Comparison of ENCODE assay signal across 10 mouse cellular contexts in the genomic region with DNA sequence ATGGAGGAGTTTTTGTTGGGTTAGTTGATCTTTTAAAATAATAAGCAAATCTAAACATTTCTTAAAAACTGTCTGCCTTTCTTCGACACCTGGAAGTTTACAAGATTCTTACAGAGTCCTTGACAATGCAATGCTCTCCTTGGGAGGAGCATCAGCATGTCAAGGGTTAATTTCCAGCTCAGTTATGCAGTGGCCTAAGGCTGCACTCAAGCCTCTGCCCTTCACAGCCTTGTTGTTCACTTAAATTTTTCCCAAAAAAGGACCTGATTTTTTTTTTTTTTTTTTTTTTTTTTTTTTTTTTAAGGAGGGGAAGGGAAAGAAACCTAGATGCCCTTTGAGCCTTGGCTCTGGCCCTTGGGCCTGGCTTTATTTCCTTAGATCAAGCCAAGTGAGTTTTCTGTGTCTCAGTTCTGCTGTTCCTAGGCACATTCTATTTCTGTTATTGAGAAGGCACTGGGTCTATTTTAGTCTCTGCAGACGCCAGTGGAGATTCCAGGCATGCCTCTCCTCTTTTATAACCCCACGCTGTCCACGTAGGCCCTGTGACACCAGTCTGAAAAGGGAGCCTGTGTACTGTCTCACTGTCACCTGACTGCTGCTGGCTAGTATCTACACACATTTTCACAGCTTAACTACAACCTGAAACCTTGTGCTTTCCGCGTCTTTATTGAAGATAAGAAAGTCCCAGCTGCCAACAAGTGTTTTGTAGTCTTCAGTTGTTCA. TPM values are rescaled to one million over a fixed set of nuclear protein-coding genes. Genes with fewer than 3 reads are reported as not detected.
DNase-seq lines count a peak whose midpoint lies in the region; ATAC-seq and TF ChIP-seq lines count a peak whose summit lies in the region.
"Had no signal": no experiment of that assay in that cellular context is flagged by ENCODE, and none has a peak within 500 bp of the region (broad histone marks: within the 10 kb centered on the region; RNA-seq: fewer than 3 reads in every experiment).

No protein-coding gene starts in this region.

- H3K9me3 ChIP-seq in embryonic facial prominence, embryonic 13.5 days: no peaks in the 10 kb centered on the region
- H3K9me3 ChIP-seq in lung, postnatal 0 days (ENCODE audit: low read length): no peaks in the 10 kb centered on the region
- no peaks in the 10 kb centered on the region for H3K9me3 ChIP-seq in forebrain, embryonic 10.5 days
- no peaks in the 10 kb centered on the region for H3K9me3 ChIP-seq in hindbrain, embryonic 14.5 days (ENCODE audit: control insufficient read depth, low read length)
- H3K9me3 ChIP-seq: hindbrain, embryonic 13.5 days; megakaryocyte, embryonic 14.5 days had no signal

- ATAC-seq in embryonic facial prominence, embryonic 13.5 days (ENCODE audit: insufficient number of reproducible peaks, insufficient read depth, low FRiP score, low TSS enrichment, low read depth): no peak
- peak; percentile 32 for ATAC-seq in lung, postnatal 0 days
- no peak for ATAC-seq in hindbrain, embryonic 14.5 days (ENCODE audit: low FRiP score)

- DNase-seq in frontal cortex, adult 2 months (ENCODE audit: extremely low spot score in 1 of 2, low spot score in 1 of 2): peak; percentile 33 to 42
- DNase-seq in frontal cortex, postnatal 25 days (ENCODE audit: low spot score in 2 of 2): no peak
- DNase-seq in heart, postnatal 25 days (ENCODE audit: low spot score): peak; percentile 42
- peak; percentile 72 for DNase-seq in lung, postnatal 0 days (ENCODE audit: low spot score)
- no peak for DNase-seq in forebrain, embryonic 10.5 days (ENCODE audit: extremely low spot score, low spot score)
- DNase-seq in hindbrain, embryonic 14.5 days (ENCODE audit: low spot score): no peak
- DNase-seq in thymus, postnatal 4 days: no peak

- no peak overlapping the region for H3K9ac ChIP-seq in embryonic facial prominence, embryonic 13.5 days
- H3K9ac ChIP-seq in lung, postnatal 0 days (replicated peaks; ENCODE audit: low read depth): no peak overlapping the region
- no peak overlapping the region for H3K9ac ChIP-seq in hindbrain, embryonic 14.5 days
- H3K9ac ChIP-seq: hindbrain, embryonic 13.5 days had no signal

- 0 out of 2 replicates have a peak overlapping the region, but pooled peaks have one; percentile 28 for H3K27ac ChIP-seq in embryonic facial prominence, embryonic 13.5 days
- H3K27ac ChIP-seq in lung, postnatal 0 days (ENCODE audit: low read length): peak overlapping the region; percentile 38
- no peak overlapping the region for H3K27ac ChIP-seq in forebrain, embryonic 10.5 days
- H3K27ac ChIP-seq in hindbrain, embryonic 14.5 days: no peak overlapping the region
- H3K27ac ChIP-seq: hindbrain, embryonic 13.5 days had no signal

- H3K4me2 ChIP-seq in embryonic facial prominence, embryonic 13.5 days: no peak overlapping the region
- H3K4me2 ChIP-seq in lung, postnatal 0 days (replicated peaks; ENCODE audit: low read depth, low read length): no peak overlapping the region
- no peak overlapping the region for H3K4me2 ChIP-seq in hindbrain, embryonic 14.5 days (replicated peaks)
- H3K4me2 ChIP-seq: hindbrain, embryonic 13.5 days had no signal

- peak; percentile 30; the same call in 1 of the 2 replicates for TF ChIP-seq EP300 in lung, postnatal 0 days (IDR thresholded peaks at IDR 0.05)

- TF ChIP-seq CTCF in lung, postnatal 0 days (IDR thresholded peaks at IDR 0.05): no peak

- H3K27me3 ChIP-seq in embryonic facial prominence, embryonic 13.5 days: no peaks in the 10 kb centered on the region
- H3K27me3 ChIP-seq in lung, postnatal 0 days (replicated peaks; ENCODE audit: insufficient read depth, low read length): no peaks in the 10 kb centered on the region
- no peaks in the 10 kb centered on the region for H3K27me3 ChIP-seq in forebrain, embryonic 10.5 days (ENCODE audit: poor library complexity, severe bottlenecking)
- no peaks in the 10 kb centered on the region for H3K27me3 ChIP-seq in hindbrain, embryonic 14.5 days (ENCODE audit: control insufficient read depth, insufficient read depth, low read length)
- H3K27me3 ChIP-seq: hindbrain, embryonic 13.5 days; megakaryocyte, embryonic 14.5 days had no signal

- 44% methylated on average over 6 of the region's 6 CpGs for WGBS in embryonic facial prominence, embryonic 13.5 days
- 24% methylated on average over 6 of the region's 6 CpGs for WGBS in lung, postnatal 0 days
- WGBS in forebrain, embryonic 10.5 days: 68% methylated on average over 6 of the region's 6 CpGs
- 66% methylated on average over 6 of the region's 6 CpGs for WGBS in hindbrain, embryonic 14.5 days

- intact Hi-C loops in heart, postnatal 25 days (cut with DNase I): loop anchor here (2.0 kb wide), 1 partner anchor 39 kb away; no protein-coding TSS in a partner anchor

- H3K4me3 ChIP-seq in embryonic facial prominence, embryonic 13.5 days: no peak overlapping the region
- no peak overlapping the region for H3K4me3 ChIP-seq in lung, postnatal 0 days (ENCODE audit: low read depth, low read length)
- no peak overlapping the region for H3K4me3 ChIP-seq in forebrain, embryonic 10.5 days
- no peak overlapping the region for H3K4me3 ChIP-seq in hindbrain, embryonic 14.5 days (replicated peaks; ENCODE audit: low read length)
- H3K4me3 ChIP-seq: hindbrain, embryonic 13.5 days; megakaryocyte, embryonic 14.5 days had no signal

- peaks cover 22% of the 10 kb centered on the region for H3K4me1 ChIP-seq in embryonic facial prominence, embryonic 13.5 days
- peaks cover 7% of the 10 kb centered on the region; the same call in 1 of the 2 replicates for H3K4me1 ChIP-seq in lung, postnatal 0 days (ENCODE audit: insufficient read depth, low read depth, low read length)
- no peaks in the 10 kb centered on the region for H3K4me1 ChIP-seq in forebrain, embryonic 10.5 days
- no peaks in the 10 kb centered on the region for H3K4me1 ChIP-seq in hindbrain, embryonic 14.5 days (replicated peaks; ENCODE audit: control insufficient read depth, insufficient read depth, low read length)
- H3K4me1 ChIP-seq: hindbrain, embryonic 13.5 days had no signal

- H3K36me3 ChIP-seq in embryonic facial prominence, embryonic 13.5 days: peaks cover 20% of the 10 kb centered on the region
- no peaks in the 10 kb centered on the region for H3K36me3 ChIP-seq in lung, postnatal 0 days (ENCODE audit: insufficient read depth, low read length)
- H3K36me3 ChIP-seq in forebrain, embryonic 10.5 days (replicated peaks): peaks cover 56% of the 10 kb centered on the region
- H3K36me3 ChIP-seq in hindbrain, embryonic 14.5 days (replicated peaks; ENCODE audit: control insufficient read depth, insufficient read depth): peaks cover 68% of the 10 kb centered on the region

RNA-seq across cellular contexts. Expression of gene Miga1, which starts 36.0 kb away (rescaled TPM):
- polyA plus RNA-seq in frontal cortex, adult 2 months (2012; rRNA removed): 42.3 and 47.2 TPM in 2 replicates
- polyA plus RNA-seq in embryonic facial prominence, embryonic 13.5 days (2015; fragmentation: Nextera tagmentation; extraction: Ambion mirVana): 19.4 and 21.0 TPM in 2 replicates
- 10 to 100 TPM in 1 of 2 experiments, 1 to 10 TPM in 1; 9.6 to 10.3 TPM for total RNA-seq in heart, postnatal 25 days (2021)
- 10.0 and 12.3 TPM in 2 replicates for polyA plus RNA-seq in lung, postnatal 0 days (2015; fragmentation: Nextera tagmentation; extraction: Ambion mirVana)
- polyA plus RNA-seq in forebrain, embryonic 10.5 days (2016; fragmentation: Nextera tagmentation; extraction: Ambion mirVana): 19.3 and 22.1 TPM in 2 replicates
- polyA plus RNA-seq in hindbrain, embryonic 14.5 days (2014; fragmentation: Nextera tagmentation; extraction: Ambion mirVana): 18.9 and 20.1 TPM in 2 replicates

RNA-seq across cellular contexts. Expression of gene Nexn, which starts 38.1 kb away (rescaled TPM):
- polyA plus RNA-seq in frontal cortex, adult 2 months (2012; rRNA removed): 1.6 and 2.0 TPM in 2 replicates
- polyA plus RNA-seq in embryonic facial prominence, embryonic 13.5 days (2015; fragmentation: Nextera tagmentation; extraction: Ambion mirVana): 9.6 and 11.8 TPM in 2 replicates
- total RNA-seq in heart, postnatal 25 days (2021): 100 to 1,000 TPM; 324 to 334 TPM
- 39.9 and 47.1 TPM in 2 replicates for polyA plus RNA-seq in lung, postnatal 0 days (2015; fragmentation: Nextera tagmentation; extraction: Ambion mirVana)
- polyA plus RNA-seq in forebrain, embryonic 10.5 days (2016; fragmentation: Nextera tagmentation; extraction: Ambion mirVana): 2.8 and 3.8 TPM in 2 replicates
- 0.33 and 1.8 TPM in 2 replicates for polyA plus RNA-seq in hindbrain, embryonic 14.5 days (2014; fragmentation: Nextera tagmentation; extraction: Ambion mirVana)

RNA-seq across cellular contexts. Expression of gene Usp33, which starts 42.0 kb away (rescaled TPM):
- polyA plus RNA-seq in frontal cortex, adult 2 months (2012; rRNA removed): 89.1 and 99.5 TPM in 2 replicates
- 39.8 and 51.8 TPM in 2 replicates for polyA plus RNA-seq in embryonic facial prominence, embryonic 13.5 days (2015; fragmentation: Nextera tagmentation; extraction: Ambion mirVana)
- 10 to 100 TPM; 22.3 to 25.2 TPM for total RNA-seq in heart, postnatal 25 days (2021)
- polyA plus RNA-seq in lung, postnatal 0 days (2015; fragmentation: Nextera tagmentation; extraction: Ambion mirVana): 43.1 and 52.4 TPM in 2 replicates
- polyA plus RNA-seq in forebrain, embryonic 10.5 days (2016; fragmentation: Nextera tagmentation; extraction: Ambion mirVana): 47.4 and 47.8 TPM in 2 replicates
- 108 and 113 TPM in 2 replicates for polyA plus RNA-seq in hindbrain, embryonic 14.5 days (2014; fragmentation: Nextera tagmentation; extraction: Ambion mirVana)

Comparison
In these comparisons a context has a peak if more than half of its experiments do, and no peak if none do; other contexts are left out.
1. DNase-seq: peak in frontal cortex, adult 2 months (2 of 2), heart, postnatal 25 days (single experiment) and lung, postnatal 0 days (single experiment); none in frontal cortex, postnatal 25 days (0 of 2), forebrain, embryonic 10.5 days (single experiment), hindbrain, embryonic 14.5 days (single experiment) and thymus, postnatal 4 days (single experiment).
2. H3K27ac ChIP-seq: peak in embryonic facial prominence, embryonic 13.5 days (single experiment) and lung, postnatal 0 days (single experiment); none in forebrain, embryonic 10.5 days (single experiment) and hindbrain, embryonic 14.5 days (single experiment).